In genomic region chr9:46191644-46192043, GRCm38 (mm10) we compare ENCODE assay signal across 10 mouse cellular contexts. TPM values are rescaled to one million over a fixed set of nuclear protein-coding genes. Genes with fewer than 3 reads are reported as not detected.
DNase-seq lines count a peak whose midpoint lies in the region; ATAC-seq and TF ChIP-seq lines count a peak whose summit lies in the region.
"Had no signal": no experiment of that assay in that cellular context is flagged by ENCODE, and none has a peak within 500 bp of the region (broad histone marks: within the 10 kb centered on the region; RNA-seq: fewer than 3 reads in every experiment).

No protein-coding gene starts in this region.

- no peak overlapping the region for H3K4me3 ChIP-seq in left cerebral cortex, adult 2 months
- no peak overlapping the region for H3K4me3 ChIP-seq in MEL (ENCODE audit: control insufficient read depth in 1 of 2, insufficient read depth in 1 of 2, low read depth in 2 of 2, low read length in 2 of 2)
- H3K4me3 ChIP-seq: embryonic facial prominence, embryonic 13.5 days had no signal

- H3K9ac ChIP-seq in MEL (ENCODE audit: control insufficient read depth, low read depth, low read length, poor library complexity, severe bottlenecking): no peak overlapping the region

- H3K27ac ChIP-seq in left cerebral cortex, adult 2 months: no peak overlapping the region
- H3K27ac ChIP-seq in MEL (ENCODE audit: control insufficient read depth, low read depth, low read length): no peak overlapping the region

- TF ChIP-seq CTCF in left cerebral cortex, adult 2 months (IDR thresholded peaks at IDR 0.05): peak; percentile 70
- peak in 2 of 3 experiments; percentile 9 to 64; a peak in 2 of 6 replicates for TF ChIP-seq CTCF in MEL (IDR thresholded peaks at IDR 0.05 in 2 of 3, conservative IDR thresholded peaks at IDR 0.05 in 1 of 3; ENCODE audit: control insufficient read depth in 1 of 3, insufficient read depth in 1 of 3, low read depth in 2 of 3, low read length in 3 of 3, poor library complexity in 1 of 3, severe bottlenecking in 1 of 3)

- DNase-seq in cerebellum, adult 9-10 months: peak; percentile 70
- DNase-seq in cerebellum, postnatal 36 days: no peak
- no peak for DNase-seq in left cerebral cortex, adult 2 months (ENCODE audit: extremely low spot score in 1 of 2, low spot score in 2 of 2)
- DNase-seq in left cerebral cortex, adult 8-10 months (ENCODE audit: low spot score in 2 of 2): no peak
- peak; percentile 56 for DNase-seq in MEL (ENCODE audit: low read depth, low spot score)
- DNase-seq in lung, postnatal 10 days: peak; percentile 66
- DNase-seq in spleen, postnatal 10 days (ENCODE audit: low spot score in 2 of 2): no peak

- TF ChIP-seq EP300 in MEL (IDR thresholded peaks at IDR 0.05; ENCODE audit: low read depth in 1 of 2, low read length in 2 of 2): no peak

- no peaks in the 10 kb centered on the region for H3K79me2 ChIP-seq in MEL (ENCODE audit: control insufficient read depth, insufficient read depth, low read length, poor library complexity)

- no peaks in the 10 kb centered on the region for H3K27me3 ChIP-seq in MEL (ENCODE audit: control insufficient read depth in 1 of 2, insufficient read depth in 2 of 2, low read length in 2 of 2)
- H3K27me3 ChIP-seq: embryonic facial prominence, embryonic 13.5 days had no signal

- peak; percentile 60 for TF ChIP-seq RAD21 in MEL (IDR thresholded peaks at IDR 0.05; ENCODE audit: low read depth, low read length)

- H3K9me3 ChIP-seq in MEL (replicated peaks; ENCODE audit: insufficient read depth, low read length): no peaks in the 10 kb centered on the region
- H3K9me3 ChIP-seq: embryonic facial prominence, embryonic 13.5 days had no signal

- no peaks in the 10 kb centered on the region for H3K4me1 ChIP-seq in MEL (ENCODE audit: control insufficient read depth in 1 of 2, insufficient read depth in 2 of 2, low read length in 2 of 2)

- no peak for ATAC-seq in erythroid progenitor cell, adult 5-6 weeks (replicated peaks; ENCODE audit: low FRiP score, poor library complexity, severe bottlenecking)

- H3K36me3 ChIP-seq in MEL (ENCODE audit: control insufficient read depth in 1 of 2, insufficient read depth in 2 of 2, low read length in 2 of 2): peaks cover 0 to 25% of the 10 kb centered on the region in 2 experiments; a peak in 2 of 4 replicates

- TF ChIP-seq POLR2A in MEL (IDR thresholded peaks at IDR 0.05; ENCODE audit: control insufficient read depth in 1 of 2, insufficient read depth in 1 of 2, low read depth in 1 of 2, low read length in 2 of 2, poor library complexity in 1 of 2): no peak

- intact Hi-C loops in left cerebral cortex, adult 2 months (cut with DNase I): loop anchor here (1.0 to 5.0 kb wide), 2 partner anchors 109 to 187 kb away; no protein-coding TSS in a partner anchor

TF ChIP-seq in MEL, 35 proteins besides CTCF, POLR2A, EP300 and RAD21:
- peak; percentile 40 for TF ChIP-seq ZC3H11A (IDR thresholded peaks at IDR 0.05; ENCODE audit: low read depth, low read length)
- TF ChIP-seq TAL1 (IDR thresholded peaks at IDR 0.05; ENCODE audit: low read length): no peak
- peak; percentile 59 for TF ChIP-seq SMC3 (IDR thresholded peaks at IDR 0.05; ENCODE audit: low read depth, low read length)
TF ChIP-seq in MEL: peak in this region for 2.

RNA-seq across cellular contexts. Expression of gene Apoa1, which starts 36.7 kb away (rescaled TPM):
- not detected for total RNA-seq in left cerebral cortex, adult 2 months (2021)
- under 1 TPM in 3 of 4 experiments, not detected in 1; 0.36 to 0.43 (median 0.37) TPM for total RNA-seq in left cerebral cortex, adult 8-10 months (2022)
- 1.8 and 4.0 TPM in 2 replicates for total RNA-seq in MEL (2012; rRNA removed)
- 10 to 100 TPM in 1 of 2 experiments, not detected in 1; 16.1 TPM for polyA plus RNA-seq in MEL (2012; ENCODE audit: insufficient read depth in 1 of 2, insufficient read length in 2 of 2, low read depth in 1 of 2, low replicate concordance in 2 of 2, missing spikeins in 1 of 2)
- total RNA-seq in erythroid progenitor cell, adult 5-6 weeks (2015; ENCODE audit: low replicate concordance): not detected in 2 replicates
- not detected in 2 replicates for total RNA-seq in erythroid progenitor cell, adult 5-6 weeks (2017; ENCODE audit: low replicate concordance)
- total RNA-seq: hematopoietic stem cell, adult 5-6 weeks had no signal

RNA-seq across cellular contexts. Expression of gene Apoc3, which starts 43.8 kb away (rescaled TPM):
- 1 to 10 TPM; 1.2 to 2.1 TPM for total RNA-seq in left cerebral cortex, adult 2 months (2021)
- 1 to 10 TPM in 3 of 4 experiments, not detected in 1; 1.4 to 1.6 (median 1.6) TPM for total RNA-seq in left cerebral cortex, adult 8-10 months (2022)
- total RNA-seq in MEL (2012; rRNA removed): not detected in 2 replicates
- not detected for polyA plus RNA-seq in MEL (2012; ENCODE audit: insufficient read depth in 1 of 2, insufficient read length in 2 of 2, low read depth in 1 of 2, low replicate concordance in 2 of 2, missing spikeins in 1 of 2)
- total RNA-seq in erythroid progenitor cell, adult 5-6 weeks (2015; ENCODE audit: low replicate concordance): not detected in 2 replicates
- not detected in 2 replicates for total RNA-seq in erythroid progenitor cell, adult 5-6 weeks (2017; ENCODE audit: low replicate concordance)
- total RNA-seq: hematopoietic stem cell, adult 5-6 weeks had no signal
- polyA plus RNA-seq: embryonic facial prominence, embryonic 13.5 days had no signal

RNA-seq across cellular contexts. Expression of gene Apoa4, which starts 48.9 kb away (rescaled TPM):
- not detected for total RNA-seq in left cerebral cortex, adult 2 months (2021)
- not detected for total RNA-seq in left cerebral cortex, adult 8-10 months (2022)
- total RNA-seq in MEL (2012; rRNA removed): not detected in 2 replicates
- not detected for polyA plus RNA-seq in MEL (2012; ENCODE audit: insufficient read depth in 1 of 2, insufficient read length in 2 of 2, low read depth in 1 of 2, low replicate concordance in 2 of 2, missing spikeins in 1 of 2)
- total RNA-seq in erythroid progenitor cell, adult 5-6 weeks (2015; ENCODE audit: low replicate concordance): not detected in 2 replicates
- total RNA-seq in erythroid progenitor cell, adult 5-6 weeks (2017; ENCODE audit: low replicate concordance): not detected in 2 replicates
- total RNA-seq: hematopoietic stem cell, adult 5-6 weeks had no signal
- polyA plus RNA-seq: embryonic facial prominence, embryonic 13.5 days had no signal

Comparison
In these comparisons a context has a peak if more than half of its experiments do, and no peak if none do; other contexts are left out.
1. DNase-seq: peak in cerebellum, adult 9-10 months (single experiment), MEL (single experiment) and lung, postnatal 10 days (single experiment); none in cerebellum, postnatal 36 days (0 of 2), left cerebral cortex, adult 2 months (0 of 2), left cerebral cortex, adult 8-10 months (0 of 2) and spleen, postnatal 10 days (0 of 2).